ENCODE assay signal across 8 mouse cellular contexts in the genomic region with DNA sequence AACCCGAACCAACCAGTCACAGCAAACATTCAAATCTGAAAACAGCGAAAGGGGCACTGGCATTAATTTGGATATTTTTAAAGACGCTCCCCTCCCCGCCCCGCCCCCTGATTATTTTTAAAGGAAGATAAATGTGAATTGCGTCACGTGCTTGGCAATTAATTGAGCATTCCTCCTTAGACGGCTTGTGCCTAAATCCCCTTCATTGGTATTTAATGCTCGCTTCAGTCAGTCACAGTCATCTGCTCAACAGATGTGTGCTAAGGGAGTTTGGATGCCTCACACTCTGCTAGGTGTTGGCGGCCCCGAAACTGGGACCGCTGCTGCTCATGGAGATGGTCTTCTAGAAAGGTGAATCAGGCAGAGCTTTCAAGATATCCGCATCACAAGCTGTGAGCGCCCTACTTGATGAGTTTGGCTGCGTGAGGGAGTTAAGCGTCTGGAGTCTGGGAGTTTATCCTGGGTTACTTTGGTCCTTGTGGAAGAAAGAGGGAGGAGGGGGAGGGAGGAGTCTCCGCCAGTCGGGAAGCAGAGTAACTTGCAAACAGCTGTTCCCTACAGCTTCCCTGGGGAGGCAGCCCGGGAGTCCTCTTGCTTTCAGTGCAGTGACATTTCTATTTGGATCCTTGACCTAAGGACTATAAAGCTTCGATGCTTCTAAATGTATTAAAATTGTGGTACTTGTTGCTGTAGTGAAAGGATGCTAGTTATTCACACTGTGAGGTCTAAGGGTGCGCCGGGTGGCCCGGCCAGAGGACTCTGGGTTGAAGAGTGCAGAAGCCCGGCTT. TPM values are rescaled to one million over a fixed set of nuclear protein-coding genes. Genes with fewer than 3 reads are reported as not detected.
DNase-seq lines count a peak whose midpoint lies in the region; ATAC-seq and TF ChIP-seq lines count a peak whose summit lies in the region.

No protein-coding gene starts in this region.

- peak overlapping the region; percentile 8; the same call in 1 of the 2 replicates for H3K9ac ChIP-seq in heart, postnatal 0 days (replicated peaks; ENCODE audit: low read depth, low read length)
- H3K9ac ChIP-seq in limb, embryonic 14.5 days (ENCODE audit: low read depth, low read length, severe bottlenecking): no peak overlapping the region
- H3K9ac ChIP-seq in stomach, postnatal 0 days (ENCODE audit: low read length): no peak overlapping the region

- no peaks in the 10 kb centered on the region for H3K36me3 ChIP-seq in heart, postnatal 0 days (replicated peaks; ENCODE audit: control insufficient read depth, insufficient read depth, low read length)
- no peaks in the 10 kb centered on the region for H3K36me3 ChIP-seq in limb, embryonic 14.5 days (ENCODE audit: control insufficient read depth, insufficient read depth, low read length)
- H3K36me3 ChIP-seq in stomach, postnatal 0 days (ENCODE audit: control insufficient read depth, insufficient read depth, low read length): no peaks in the 10 kb centered on the region

- TF ChIP-seq EP300 in heart, postnatal 0 days (IDR thresholded peaks at IDR 0.05; ENCODE audit: low read depth): no peak
- TF ChIP-seq EP300 in stomach, postnatal 0 days (optimal IDR thresholded peaks at IDR 0.05): no peak

- WGBS in heart, postnatal 0 days: 13% methylated on average over 24 of the region's 24 CpGs
- 4% methylated on average over 24 of the region's 24 CpGs for WGBS in limb, embryonic 14.5 days
- 9% methylated on average over 24 of the region's 24 CpGs for whole genome bisulfite sequencing in stomach, postnatal 0 days

- H3K9me3 ChIP-seq in heart, postnatal 0 days (replicated peaks; ENCODE audit: control insufficient read depth, low read length): no peaks in the 10 kb centered on the region
- H3K9me3 ChIP-seq in limb, embryonic 14.5 days (ENCODE audit: control insufficient read depth, low read length): no peaks in the 10 kb centered on the region
- H3K9me3 ChIP-seq in stomach, postnatal 0 days (ENCODE audit: control insufficient read depth, low read length): no peaks in the 10 kb centered on the region

- peak; percentile 72 for DNase-seq in gastrocnemius, adult 2 months
- no peak for DNase-seq in gastrocnemius, adult 8-10 months (ENCODE audit: low spot score in 2 of 2)
- peak; percentile 72 for DNase-seq in embryo, embryonic 10.5 days (ENCODE audit: low spot score)
- DNase-seq in heart, postnatal 0 days (ENCODE audit: low spot score): peak; percentile 71
- DNase-seq in limb, embryonic 14.5 days (ENCODE audit: low spot score): peak; percentile 85
- DNase-seq in stomach, postnatal 0 days (ENCODE audit: low spot score): no peak
- no peak for DNase-seq in layer of hippocampus, adult 8-10 months (ENCODE audit: low spot score in 2 of 2)
- DNase-seq in layer of hippocampus, postnatal 14 days (ENCODE audit: low spot score in 2 of 2): no peak

- peak overlapping the region; percentile 60 for H3K27ac ChIP-seq in gastrocnemius, adult 2 months
- peak overlapping the region; percentile 73 for H3K27ac ChIP-seq in heart, postnatal 0 days (ENCODE audit: low read depth)
- peak overlapping the region; percentile 39 for H3K27ac ChIP-seq in limb, embryonic 14.5 days (replicated peaks; ENCODE audit: low read depth, low read length)
- H3K27ac ChIP-seq in stomach, postnatal 0 days (replicated peaks): peak overlapping the region; percentile 65

- H3K27me3 ChIP-seq in heart, postnatal 0 days (ENCODE audit: control insufficient read depth, insufficient read depth, low read length): no peaks in the 10 kb centered on the region
- no peaks in the 10 kb centered on the region for H3K27me3 ChIP-seq in limb, embryonic 14.5 days (ENCODE audit: control insufficient read depth, insufficient read depth, low read length)
- no peaks in the 10 kb centered on the region for H3K27me3 ChIP-seq in stomach, postnatal 0 days (ENCODE audit: control insufficient read depth, insufficient read depth, low read length)

- peak overlapping the region; percentile 56 for H3K4me2 ChIP-seq in heart, postnatal 0 days (ENCODE audit: low read depth, low read length)
- H3K4me2 ChIP-seq in limb, embryonic 14.5 days (replicated peaks; ENCODE audit: low read depth, low read length, severe bottlenecking): peak overlapping the region; percentile 23
- peak overlapping the region; percentile 45 for H3K4me2 ChIP-seq in stomach, postnatal 0 days (replicated peaks; ENCODE audit: low read depth)

- no peak for TF ChIP-seq CTCF in gastrocnemius, adult 2 months (IDR thresholded peaks at IDR 0.05)
- no peak for TF ChIP-seq CTCF in heart, postnatal 0 days (IDR thresholded peaks at IDR 0.05; ENCODE audit: low read depth)
- no peak for TF ChIP-seq CTCF in stomach, postnatal 0 days (IDR thresholded peaks at IDR 0.05; ENCODE audit: low read depth)

- ATAC-seq in heart, postnatal 0 days (ENCODE audit: insufficient read depth, low read depth): no peak
- ATAC-seq in limb, embryonic 14.5 days (ENCODE audit: low FRiP score, low read depth): peak; percentile 47; the same call in 1 of the 2 replicates
- no peak for ATAC-seq in stomach, postnatal 0 days (ENCODE audit: low FRiP score, low TSS enrichment)

- TF ChIP-seq POLR2A in limb, embryonic 14.5 days (IDR thresholded peaks at IDR 0.05; ENCODE audit: borderline replicate concordance, extremely low read depth, insufficient read depth, insufficient read length): no peak

- intact Hi-C loops in gastrocnemius, adult 2 months (cut with DNase I): loop anchor here (5.0 kb wide), 1 partner anchor 170 kb away; no protein-coding TSS in a partner anchor

- peaks cover 37% of the 10 kb centered on the region for H3K4me1 ChIP-seq in heart, postnatal 0 days (ENCODE audit: control insufficient read depth, insufficient read depth)
- peaks cover 34% of the 10 kb centered on the region for H3K4me1 ChIP-seq in limb, embryonic 14.5 days (ENCODE audit: control insufficient read depth, insufficient read depth, low read length)
- H3K4me1 ChIP-seq in stomach, postnatal 0 days (replicated peaks; ENCODE audit: control insufficient read depth, insufficient read depth): 0 out of 2 replicates have a peak, but pooled peaks cover 2% of the 10 kb centered on the region

- peak overlapping the region; percentile 63 for H3K4me3 ChIP-seq in gastrocnemius, adult 2 months
- H3K4me3 ChIP-seq in heart, postnatal 0 days (ENCODE audit: low read depth, low read length): peak overlapping the region; percentile 32
- H3K4me3 ChIP-seq in limb, embryonic 14.5 days (replicated peaks; ENCODE audit: low read length): peak overlapping the region; percentile 15
- no peak overlapping the region for H3K4me3 ChIP-seq in stomach, postnatal 0 days (ENCODE audit: low read depth, low read length)

RNA-seq across cellular contexts. Expression of gene Slc48a1, which starts 3.8 kb away (rescaled TPM):
- 10 to 100 TPM; 44.5 to 47.1 TPM for total RNA-seq in gastrocnemius, adult 2 months (2021)
- 10 to 100 TPM; 40.0 to 52.7 (median 47.3) TPM for total RNA-seq in gastrocnemius, adult 8-10 months (2022)
- 56.5 and 76.1 TPM in 2 replicates for total RNA-seq in heart, postnatal 0 days (2014; rRNA removed; ENCODE audit: low replicate concordance)
- polyA plus RNA-seq in heart, postnatal 0 days (2015; fragmentation: Nextera tagmentation; extraction: Ambion mirVana): 90.9 and 92.1 TPM in 2 replicates
- 23.4 and 29.1 TPM in 2 replicates for polyA plus RNA-seq in limb, embryonic 14.5 days (2012; rRNA removed)
- 46.2 and 47.3 TPM in 2 replicates for polyA plus RNA-seq in limb, embryonic 14.5 days (2014; fragmentation: Nextera tagmentation; extraction: Ambion mirVana)
- polyA plus RNA-seq in stomach, postnatal 0 days (2015; fragmentation: Nextera tagmentation; extraction: Ambion mirVana): 36.7 and 40.7 TPM in 2 replicates
- total RNA-seq in layer of hippocampus, adult 8-10 months (2022): 100 to 1,000 TPM; 131 to 151 (median 146) TPM
- total RNA-seq in layer of hippocampus, postnatal 14 days (2021): 100 to 1,000 TPM; 131 to 147 TPM

RNA-seq across cellular contexts. Expression of gene Rapgef3, which starts 14.4 kb away (rescaled TPM):
- 10 to 100 TPM in 1 of 2 experiments, 1 to 10 TPM in 1; 9.8 to 13.6 TPM for total RNA-seq in gastrocnemius, adult 2 months (2021)
- total RNA-seq in gastrocnemius, adult 8-10 months (2022): 1 to 10 TPM; 5.1 to 6.3 (median 5.5) TPM
- total RNA-seq in heart, postnatal 0 days (2014; rRNA removed; ENCODE audit: low replicate concordance): 51.6 and 57.8 TPM in 2 replicates
- 15.5 and 17.6 TPM in 2 replicates for polyA plus RNA-seq in heart, postnatal 0 days (2015; fragmentation: Nextera tagmentation; extraction: Ambion mirVana)
- 21.7 and 30.9 TPM in 2 replicates for polyA plus RNA-seq in limb, embryonic 14.5 days (2012; rRNA removed)
- 8.0 and 8.4 TPM in 2 replicates for polyA plus RNA-seq in limb, embryonic 14.5 days (2014; fragmentation: Nextera tagmentation; extraction: Ambion mirVana)
- 3.2 and 4.2 TPM in 2 replicates for polyA plus RNA-seq in stomach, postnatal 0 days (2015; fragmentation: Nextera tagmentation; extraction: Ambion mirVana)
- total RNA-seq in layer of hippocampus, adult 8-10 months (2022): 10 to 100 TPM; 52.2 to 70.6 (median 55.7) TPM
- total RNA-seq in layer of hippocampus, postnatal 14 days (2021): 10 to 100 TPM; 39.3 to 40.1 TPM

RNA-seq across cellular contexts. Expression of gene Endou, which starts 51.0 kb away (rescaled TPM):
- total RNA-seq in gastrocnemius, adult 2 months (2021): under 1 TPM; 0.13 to 0.22 TPM
- under 1 TPM; 0.19 to 0.49 (median 0.31) TPM for total RNA-seq in gastrocnemius, adult 8-10 months (2022)
- total RNA-seq in heart, postnatal 0 days (2014; rRNA removed; ENCODE audit: low replicate concordance): 0.95 and 1.3 TPM in 2 replicates
- polyA plus RNA-seq in heart, postnatal 0 days (2015; fragmentation: Nextera tagmentation; extraction: Ambion mirVana): 5.1 and 5.6 TPM in 2 replicates
- polyA plus RNA-seq in limb, embryonic 14.5 days (2012; rRNA removed): 7.1 and 9.4 TPM in 2 replicates
- polyA plus RNA-seq in limb, embryonic 14.5 days (2014; fragmentation: Nextera tagmentation; extraction: Ambion mirVana): 8.7 and 11.6 TPM in 2 replicates
- polyA plus RNA-seq in stomach, postnatal 0 days (2015; fragmentation: Nextera tagmentation; extraction: Ambion mirVana): 37.0 and 38.3 TPM in 2 replicates
- 1 to 10 TPM in 2 of 4 experiments, under 1 TPM in 2; 0.69 to 3.6 (median 2.2) TPM for total RNA-seq in layer of hippocampus, adult 8-10 months (2022)
- 1 to 10 TPM in 1 of 2 experiments, under 1 TPM in 1; 0.81 to 1.7 TPM for total RNA-seq in layer of hippocampus, postnatal 14 days (2021)

Comparison
In these comparisons a context has a peak if more than half of its experiments do, and no peak if none do; other contexts are left out.
1. DNase-seq: peak in gastrocnemius, adult 2 months (single experiment), embryo, embryonic 10.5 days (single experiment), heart, postnatal 0 days (single experiment) and limb, embryonic 14.5 days (single experiment); none in gastrocnemius, adult 8-10 months (0 of 2), stomach, postnatal 0 days (single experiment), layer of hippocampus, adult 8-10 months (0 of 2) and layer of hippocampus, postnatal 14 days (0 of 2).
2. Peak in every context shown above with its lines, with median percentiles within 50 percentile points of each other: H3K27ac ChIP-seq and H3K4me2 ChIP-seq.